Mouse (Mus musculus) embryo, embryonic 10 days (tissue): ENCODE results near the gene Thnsl1.
"Not testable (repeated sequence)": the region's sequence is repeated elsewhere in the genome, so short reads cannot be mapped to it uniquely, and the experiment has no call there.

Source experiments
- DNase-seq: peaks from one replicate; pipeline ENCODE4 v3.0.0-alpha.2; 2015; ENCODE audit warnings: low spot score

Gene Thnsl1

DNA sequence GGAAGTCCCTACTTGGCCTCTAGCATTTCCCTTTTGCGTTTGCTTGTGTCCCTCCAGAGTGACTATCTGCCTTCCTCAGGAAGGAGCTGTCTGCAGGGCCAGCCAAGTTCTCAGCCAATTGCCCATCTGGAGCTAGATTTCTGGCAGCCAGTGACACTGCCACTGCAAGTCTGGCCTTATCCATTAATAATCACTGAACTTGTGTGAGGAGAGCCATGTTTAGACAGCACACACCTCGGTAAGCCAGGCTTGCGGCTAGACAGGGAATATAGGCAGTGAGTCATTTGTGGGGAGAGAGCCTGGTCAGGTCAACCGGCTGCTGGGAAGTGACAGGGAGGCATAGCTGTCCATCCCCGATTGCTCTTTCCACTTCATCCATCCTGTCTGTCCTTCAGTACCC is 31.3 kb downstream of the Thnsl1 start:
- no peak for DNase-seq

- DNase-seq, result not testable (repeated sequence)
These were observed 38.6 kb downstream of the Thnsl1 start for GRCm38 (mm10) chr2:21244104-21244503.

DNA sequence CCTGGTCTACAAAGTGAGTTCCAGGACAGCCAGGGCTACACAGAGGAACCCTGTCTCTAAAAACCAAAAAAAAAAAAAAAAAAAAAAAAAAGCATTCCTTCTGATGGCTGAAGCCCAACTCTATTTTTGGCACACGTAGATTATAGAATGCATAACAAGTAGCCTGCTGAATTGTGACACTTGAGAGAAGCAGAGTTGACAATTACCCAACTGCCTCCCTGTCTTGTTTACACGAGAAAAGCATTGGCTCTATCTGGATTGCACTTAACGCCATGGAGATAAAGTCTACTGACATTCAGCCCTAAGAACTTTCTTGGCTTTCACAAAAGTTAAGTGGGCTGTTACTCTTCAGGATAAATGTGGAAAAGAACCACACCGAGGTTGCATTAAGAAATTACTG is 39.5 kb downstream of the Thnsl1 start:
- no peak for DNase-seq

DNA sequence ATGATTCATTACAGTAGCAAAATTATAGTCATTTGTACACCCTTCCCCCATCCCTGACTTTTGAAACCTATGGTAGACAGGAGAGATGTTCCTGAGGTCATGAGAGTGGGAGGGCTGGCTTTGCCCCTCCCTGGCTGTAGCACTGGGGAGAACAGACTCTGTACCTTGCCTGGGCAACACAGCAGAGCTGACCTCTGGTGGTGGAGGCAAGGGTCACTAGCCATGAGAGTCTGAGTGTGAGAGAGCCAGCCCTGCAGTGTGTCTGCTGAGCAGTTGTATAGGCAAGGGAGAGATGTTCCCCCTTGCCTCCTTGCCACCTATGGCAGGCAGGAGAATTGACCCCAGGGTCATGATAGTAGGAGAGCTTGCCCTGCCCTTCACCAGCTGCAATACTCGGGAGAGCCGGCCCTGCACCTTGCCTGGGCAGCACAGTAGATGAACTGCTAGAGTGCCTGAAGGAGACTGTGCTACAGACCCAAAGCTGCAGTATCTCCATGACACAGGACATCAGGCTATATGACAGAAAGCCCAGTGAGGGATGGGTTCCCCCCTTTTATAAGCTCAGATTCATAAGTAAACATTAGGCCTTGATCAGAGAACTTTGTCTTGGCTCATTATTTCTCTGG is 40.1 kb downstream of the Thnsl1 start:
- DNase-seq, result no peak

- no peak for DNase-seq
These were observed 48.1 kb downstream of the Thnsl1 start for GRCm38 (mm10) chr2:21253644-21254043.

GRCm38 (mm10) chr2:21254308-21254707 is 48.8 kb downstream of the Thnsl1 start:
- DNase-seq, result no peak

- DNase-seq, result no peak
These were observed 52.8 kb downstream of the Thnsl1 start for GRCm38 (mm10) chr2:21258281-21258680.

DNA sequence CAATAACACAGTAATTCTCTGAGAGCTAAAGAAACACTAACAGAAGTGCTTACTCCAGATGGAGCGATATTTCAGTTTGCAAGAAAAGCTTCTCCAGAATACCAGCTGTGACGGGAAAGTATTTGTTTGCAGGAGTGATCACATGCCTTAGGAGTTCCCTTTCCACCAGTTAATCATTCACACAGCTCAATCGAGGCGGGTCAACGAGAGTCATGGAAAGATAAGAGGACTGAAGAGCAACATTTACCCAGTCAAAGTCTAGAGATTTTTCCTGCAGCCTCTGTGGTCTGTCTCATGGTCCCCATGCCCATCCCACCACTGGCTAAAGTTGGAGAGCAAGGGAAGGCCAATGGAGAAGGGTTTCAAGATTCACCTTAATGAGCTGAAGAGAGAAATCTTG is 53.6 kb downstream of the Thnsl1 start:
- no peak for DNase-seq

- no peak for DNase-seq
These were observed 54.5 kb downstream of the Thnsl1 start for GRCm38 (mm10) chr2:21260060-21260459.

GRCm38 (mm10) chr2:21261370-21262006 is 56.0 kb downstream of the Thnsl1 start:
- peak; percentile 92 for DNase-seq

- peak; percentile 6 for DNase-seq
These were observed 58.5 kb downstream of the Thnsl1 start for GRCm38 (mm10) chr2:21264031-21264430.
